Mouse (Mus musculus): ENCODE data around the gene Sbno2.

DNA sequence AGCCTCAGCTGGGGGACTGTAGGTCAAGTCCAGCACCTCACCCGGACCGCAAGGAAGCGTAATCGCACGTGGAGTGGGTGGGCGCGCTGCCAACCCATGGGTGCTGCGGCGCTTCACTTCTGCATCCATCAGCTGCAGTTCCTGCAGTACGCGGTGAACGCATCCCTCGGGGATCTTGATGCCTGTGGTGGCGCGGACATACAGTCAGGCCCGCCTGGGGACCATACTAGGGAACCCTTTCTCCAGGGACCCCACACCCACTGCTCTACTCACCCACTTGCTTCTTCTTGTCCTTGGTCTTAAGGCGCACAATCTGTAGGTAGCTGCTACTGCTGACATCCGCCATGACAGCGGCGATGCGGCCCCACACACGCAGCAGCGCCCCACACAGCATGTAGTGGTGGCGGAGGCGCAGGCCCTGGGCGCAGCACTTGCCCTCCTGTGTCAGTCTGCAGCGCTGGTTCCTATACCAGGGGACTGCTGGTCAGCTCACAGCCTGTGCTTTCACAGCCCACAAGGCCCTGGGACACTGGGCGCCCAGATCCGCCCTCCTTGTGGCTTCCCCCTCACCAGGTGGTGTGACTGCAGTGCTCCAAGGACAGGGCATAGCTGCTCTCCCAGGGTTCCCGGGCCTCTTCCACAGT is 47.6 kb downstream of the Sbno2 start:
- TF ChIP-seq JUN (IDR thresholded peaks at IDR 0.05; ENCODE audit: insufficient read depth, low read depth, low read length), result no peak
- no peak for TF ChIP-seq CTCF (conservative IDR thresholded peaks at IDR 0.05 in 1 of 2, IDR thresholded peaks at IDR 0.05 in 1 of 2; ENCODE audit: low read depth in 2 of 2, low read length in 2 of 2)
- no peak for TF ChIP-seq MEF2A (IDR thresholded peaks at IDR 0.05; ENCODE audit: borderline replicate concordance, low read depth, low read length)
- TF ChIP-seq ZMIZ1 (IDR thresholded peaks at IDR 0.05; ENCODE audit: low read depth, low read length), result no peak
- no peak for TF ChIP-seq KAT2A (IDR thresholded peaks at IDR 0.05; ENCODE audit: insufficient replicate concordance, low read length)
- no peak for TF ChIP-seq CHD1 (IDR thresholded peaks at IDR 0.05; ENCODE audit: low read depth, low read length)
- TF ChIP-seq POLR2A (IDR thresholded peaks at IDR 0.05; ENCODE audit: low read depth, low read length), result no peak

Data from CH12.LX (cell line).